Mouse (Mus musculus) neutrophil, adult 5-6 weeks (primary cell): ENCODE measurements around the gene Aatk. TPM values are rescaled to one million over a fixed set of nuclear protein-coding genes. Genes with fewer than 3 reads are reported as not detected.
A peak's percentile ranks its signal among the peaks of the same experiment; 100 is the strongest.

Source experiments
- ATAC-seq: fragments of 151-379, 151-347 bp; 2 replicates; pipeline ENCODE4 v1.8.0; 2017; ENCODE audit warnings: mild to moderate bottlenecking, moderate TSS enrichment; ENCODE audit not compliant: insufficient number of reproducible peaks, poor library complexity, low FRiP score, severe bottlenecking; ENCODE audit errors: extremely low read depth
- total RNA-seq: library from RNA; stranded (forward); fragments of 200-1000 nt; gene quantifications from 2 replicates; pipeline ENCODE4 v1.2.3, GENCODE M21; 2017

The Aatk gene
- total RNA-seq, 1 experiment from 2014 or later = 14.4 TPM

GRCm38 (mm10) chr11:120007496-120008080, 39.4 kb downstream of the Aatk start:
- no peak for ATAC-seq

GRCm38 (mm10) chr11:120005434-120006317, 41.3 kb downstream of the Aatk start:
- no peak for ATAC-seq

GRCm38 (mm10) chr11:120002634-120003220, 44.2 kb downstream of the Aatk start:
- ATAC-seq = no peak

- no peak for ATAC-seq
Measured at GRCm38 (mm10) chr11:120002041-120002440, 44.9 kb downstream of the Aatk start.

GRCm38 (mm10) chr11:119997351-119997750, 49.6 kb downstream of the Aatk start:
- no peak for ATAC-seq

GRCm38 (mm10) chr11:119991338-119991678, 55.7 kb downstream of the Aatk start:
- peak; percentile 57; the same call in 1 of the 2 replicates for ATAC-seq

- no peak for ATAC-seq
Measured at GRCm38 (mm10) chr11:119990658-119991337, 56.2 kb downstream of the Aatk start.

GRCm38 (mm10) chr11:119989115-119989564, 57.8 kb downstream of the Aatk start:
- no peak for ATAC-seq

- ATAC-seq = no peak
Measured at GRCm38 (mm10) chr11:119988391-119988790, 58.6 kb downstream of the Aatk start.

GRCm38 (mm10) chr11:119987876-119988275, 59.1 kb downstream of the Aatk start:
- ATAC-seq = no peak

GRCm38 (mm10) chr11:119986751-119987425, 60.1 kb downstream of the Aatk start:
- ATAC-seq = no peak

- ATAC-seq = no peak
Measured at GRCm38 (mm10) chr11:119983151-119983550, 63.8 kb downstream of the Aatk start.

- no peak for ATAC-seq
Measured at GRCm38 (mm10) chr11:119982236-119982635, 64.7 kb downstream of the Aatk start.

GRCm38 (mm10) chr11:119981769-119982168, 65.2 kb downstream of the Aatk start:
- ATAC-seq = no peak

GRCm38 (mm10) chr11:119979596-119980385, 67.2 kb downstream of the Aatk start:
- no peak for ATAC-seq

- ATAC-seq = no peak
Measured at GRCm38 (mm10) chr11:119978701-119979100, 68.3 kb downstream of the Aatk start.

GRCm38 (mm10) chr11:119975739-119976501, 71.0 kb downstream of the Aatk start:
- no peak for ATAC-seq
